ENCODE assay signal across 16 mouse cellular contexts in genomic region chr2:73608391-73608790, GRCm38 (mm10). TPM values are rescaled to one million over a fixed set of nuclear protein-coding genes. Genes with fewer than 3 reads are reported as not detected.
"Had no signal": no experiment of that assay in that cellular context is flagged by ENCODE, and none has a peak within 500 bp of the region (broad histone marks: within the 10 kb centered on the region; RNA-seq: fewer than 3 reads in every experiment).

No protein-coding gene starts in this region.

- H3K27ac ChIP-seq: intestine, embryonic 15.5 days; kidney, embryonic 15.5 days; limb, embryonic 15.5 days; midbrain, embryonic 10.5 days; midbrain, embryonic 15.5 days; neural tube, embryonic 12.5 days had no signal

- DNase-seq: layer of hippocampus, adult 9-11 months; layer of hippocampus, postnatal 36 days; left cerebral cortex, postnatal 4 days; lung, embryonic 14.5 days; thymus, postnatal 36 days had no signal

- ATAC-seq: liver, embryonic 12.5 days; midbrain, embryonic 15.5 days had no signal

- H3K4me3 ChIP-seq: intestine, embryonic 15.5 days; kidney, embryonic 15.5 days; limb, embryonic 15.5 days; liver, embryonic 12.5 days; midbrain, embryonic 10.5 days; midbrain, embryonic 15.5 days; neural tube, embryonic 12.5 days had no signal

- H3K4me1 ChIP-seq: intestine, embryonic 15.5 days had no signal

RNA-seq across cellular contexts. Expression of gene Chrna1, which starts 28.3 kb away (rescaled TPM):
- total RNA-seq: monocyte, adult 5-6 weeks; neutrophil, adult 5-6 weeks had no signal
- polyA plus RNA-seq: kidney, adult 2 months; large intestine, adult 2 months had no signal
